Mouse (Mus musculus): ENCODE measurements around the gene Tnfrsf13c. TPM values are rescaled to one million over a fixed set of nuclear protein-coding genes. Genes with fewer than 3 reads are reported as not detected.
"Not testable (repeated sequence)": the region's sequence is repeated elsewhere in the genome, so short reads cannot be mapped to it uniquely, and the experiment has no call there.

Gene Tnfrsf13c
- total RNA-seq (2021), result under 1 TPM; 0.16 to 0.17 TPM
- long read RNA-seq, experiment 1, result 0 reads
- long read RNA-seq, experiment 2, partial matches to known transcripts, result 0 of 1 reads
- long read RNA-seq, experiment 2, other reads (novel, unspliced or antisense), result 0 of 1 reads

GRCm38 (mm10) chr15:82223657-82224601, at the start of gene Tnfrsf13c:
Gene Tnfrsf13c, minus strand, starts transcription at chr15:82224369.
- no peak for DNase-seq (ENCODE audit: low spot score in 2 of 2)

GRCm38 (mm10) chr15:82272295-82272694, 48.1 kb upstream of the Tnfrsf13c start:
- DNase-seq (ENCODE audit: low spot score in 2 of 2), result no peak

GRCm38 (mm10) chr15:82271201-82271600, 47.0 kb upstream of the Tnfrsf13c start:
- DNase-seq (ENCODE audit: low spot score in 2 of 2), result peak; percentile 65 to 74

GRCm38 (mm10) chr15:82268783-82269182, 44.6 kb upstream of the Tnfrsf13c start:
- DNase-seq (ENCODE audit: low spot score in 2 of 2), result no peak

GRCm38 (mm10) chr15:82268185-82268584, 44.0 kb upstream of the Tnfrsf13c start:
- DNase-seq (ENCODE audit: low spot score in 2 of 2), result no peak

GRCm38 (mm10) chr15:82266356-82266755, 42.2 kb upstream of the Tnfrsf13c start:
- DNase-seq (ENCODE audit: low spot score in 2 of 2), result peak; percentile 69 to 70

- peak; percentile 46 to 59 for DNase-seq (ENCODE audit: low spot score in 2 of 2)
These were observed 35.3 kb upstream of the Tnfrsf13c start for GRCm38 (mm10) chr15:82259510-82259909.

- DNase-seq (ENCODE audit: low spot score in 2 of 2), result no peak
These were observed 31.8 kb upstream of the Tnfrsf13c start for GRCm38 (mm10) chr15:82255944-82256383.

GRCm38 (mm10) chr15:82255248-82255647, 31.1 kb upstream of the Tnfrsf13c start:
- no peak for DNase-seq (ENCODE audit: low spot score in 2 of 2)

- no peak for DNase-seq (ENCODE audit: low spot score in 2 of 2)
These were observed 27.9 kb upstream of the Tnfrsf13c start, which contains the start of gene 1500009C09Rik for GRCm38 (mm10) chr15:82252097-82252496. Gene 1500009C09Rik, plus strand, starts transcription at chr15:82252397.

GRCm38 (mm10) chr15:82251579-82251978, 27.4 kb upstream of the Tnfrsf13c start:
- DNase-seq (ENCODE audit: low spot score in 2 of 2), result no peak

- peak in 1 of 2 experiments; percentile 50 for DNase-seq (ENCODE audit: low spot score in 2 of 2)
These were observed 23.1 kb upstream of the Tnfrsf13c start for GRCm38 (mm10) chr15:82247131-82247776.

GRCm38 (mm10) chr15:82244805-82245161, 20.6 kb upstream of the Tnfrsf13c start:
- DNase-seq (ENCODE audit: low spot score in 2 of 2), result not testable (repeated sequence)

GRCm38 (mm10) chr15:82244115-82244804, 20.1 kb upstream of the Tnfrsf13c start, which contains the start of gene Cenpm:
Gene Cenpm, minus strand, starts transcription at chr15:82244748.
- peak; percentile 86 to 90 for DNase-seq (ENCODE audit: low spot score in 2 of 2)

GRCm38 (mm10) chr15:82243742-82244114, 19.6 kb upstream of the Tnfrsf13c start:
- DNase-seq (ENCODE audit: low spot score in 2 of 2), result no peak

- no peak for DNase-seq (ENCODE audit: low spot score in 2 of 2)
These were observed 19.1 kb upstream of the Tnfrsf13c start for GRCm38 (mm10) chr15:82243311-82243710.

- DNase-seq (ENCODE audit: low spot score in 2 of 2), result peak; percentile 81
These were observed 12.4 kb upstream of the Tnfrsf13c start for GRCm38 (mm10) chr15:82236565-82236964.

- peak in 1 of 2 experiments; percentile 13 for DNase-seq (ENCODE audit: low spot score in 2 of 2)
These were observed 11.5 kb upstream of the Tnfrsf13c start for GRCm38 (mm10) chr15:82235661-82236060.

- DNase-seq (ENCODE audit: low spot score in 2 of 2), result no peak
These were observed 8.5 kb upstream of the Tnfrsf13c start for GRCm38 (mm10) chr15:82232651-82233050.

- DNase-seq (ENCODE audit: low spot score in 2 of 2), result no peak
These were observed 7.6 kb upstream of the Tnfrsf13c start for GRCm38 (mm10) chr15:82231591-82232378.

All from adrenal gland, adult 18-20 months (tissue).